Mouse (Mus musculus) ES-Bruce4 (cell line): ENCODE results near the gene Klhl12.

Experiments used
- CTCF ChIP-seq: IDR thresholded peaks from one replicate; pipeline ENCODE4 v1.8.1; 2011; ENCODE audit warnings: low read depth, low read length
- EP300 ChIP-seq: IDR thresholded peaks from 2 replicates; pipeline ENCODE4 v1.6.1; 2011; ENCODE audit warnings: low read depth, low read length; ENCODE audit not compliant: insufficient read depth
- POLR2A ChIP-seq: IDR thresholded peaks from one replicate; pipeline ENCODE4 v1.8.1; 2011; ENCODE audit warnings: low read length; ENCODE audit not compliant: insufficient read depth

DNA sequence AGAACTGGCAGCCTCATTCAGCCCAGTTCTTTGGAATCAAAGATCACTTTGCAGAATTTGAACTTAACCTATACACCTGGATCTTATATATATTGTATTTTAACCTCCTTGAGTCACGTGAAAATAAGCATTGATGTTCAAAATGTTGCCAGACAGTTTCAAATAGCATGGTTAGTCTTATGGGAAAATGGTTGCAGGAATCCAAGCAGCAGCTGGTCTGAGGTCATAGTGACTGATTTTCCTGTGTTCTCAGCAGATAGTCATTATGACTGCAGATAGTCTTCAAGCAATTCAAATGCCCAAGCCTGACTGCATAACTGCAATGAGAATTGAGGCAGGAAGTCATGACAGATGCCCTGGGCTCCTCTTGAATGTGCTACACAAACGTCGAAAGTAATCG is 56.9 kb downstream of the Klhl12 start:
- no peak for TF ChIP-seq CTCF
- TF ChIP-seq POLR2A, result no peak
- no peak for TF ChIP-seq EP300
